Mouse (Mus musculus) forebrain, embryonic 10.5 days (tissue): ENCODE measurements around the gene Zfp128. TPM values are rescaled to one million over a fixed set of nuclear protein-coding genes. Genes with fewer than 3 reads are reported as not detected.
"Not testable (repeated sequence)": the region's sequence is repeated elsewhere in the genome, so short reads cannot be mapped to it uniquely, and the experiment has no call there.

Experiments
- DNase-seq: peaks from one replicate; pipeline ENCODE4 v3.0.0-alpha.2; 2017; ENCODE audit warnings: low spot score; ENCODE audit errors: extremely low spot score
- H3K27ac ChIP-seq: fragments of 300-500 bp; sonication (generic); 2 replicates; pipeline ENCODE4 v1.5.1; 2016; ENCODE audit warnings: mild to moderate bottlenecking
- H3K27me3 ChIP-seq: fragments of 300-500 bp; sonication (generic); 2 replicates; pipeline ENCODE4 v1.6.1; 2016; ENCODE audit warnings: mild to moderate bottlenecking; ENCODE audit not compliant: poor library complexity, severe bottlenecking
- H3K36me3 ChIP-seq: fragments of 300-500 bp; sonication (generic); replicated peaks from 2 replicates; pipeline ENCODE4 v1.6.1; 2016; ENCODE audit warnings: mild to moderate bottlenecking, moderate library complexity
- H3K4me1 ChIP-seq: fragments of 300-500 bp; sonication (generic); 2 replicates; pipeline ENCODE4 v1.6.1; 2016
- H3K4me3 ChIP-seq: fragments of 300-500 bp; sonication (generic); 2 replicates; pipeline ENCODE4 v1.5.1; 2016; ENCODE audit warnings: mild to moderate bottlenecking, moderate library complexity
- H3K9me3 ChIP-seq: fragments of 300-500 bp; sonication (generic); 2 replicates; pipeline ENCODE4 v1.6.1; 2016; ENCODE audit warnings: mild to moderate bottlenecking, moderate library complexity
- WGBS: fragments of 180-500 bp; shearing (Covaris S2); methylation state at CpG from one replicate; pipeline ENCODE4 v1.1.7; 2016; 5-methylcytosine and 5-hydroxymethylcytosine counted together
- polyA plus RNA-seq: library from polyadenylated mRNA; unstranded; fragments of >200 nt; fragmentation: Nextera tagmentation; extraction: Ambion mirVana; gene quantifications from 2 replicates; pipeline ENCODE4 v1.2.1, GENCODE M21; 2016

Zfp128 gene
- polyA plus RNA-seq, 1 experiment from 2014 or later, result 4.4 TPM

- DNase-seq, result peak; percentile 92
- Histone ChIP-seq H3K4me3 (peak within 1 kb of the TSS; percentile 69), H3K27me3 (no peaks in the 10 kb centered on the region), H3K9me3 (no peaks in the 10 kb centered on the region), H3K36me3 (peaks cover 20% of the 10 kb centered on the region), H3K4me1 (peaks cover 8% of the 10 kb centered on the region), H3K27ac (peak within 1 kb of the TSS; percentile 83)
- 8% methylated on average over 36 of the region's 36 CpGs for WGBS
Measured at GRCm38 (mm10) chr7:12897655-12898410, 16.9 kb downstream of the Zfp128 start, which contains the start of gene Zscan22. TSS of gene Zscan22 (plus strand) at chr7:12897815.

- no peak overlapping the region for H3K27ac ChIP-seq
- H3K36me3 ChIP-seq, result peaks cover 57% of the 10 kb centered on the region
- no peaks in the 10 kb centered on the region for H3K27me3 ChIP-seq
- no peak overlapping the region for H3K4me3 ChIP-seq
- no peak for DNase-seq
- H3K4me1 ChIP-seq, result peaks cover 8% of the 10 kb centered on the region
- 92% methylated on average over 5 of the region's 5 CpGs for WGBS
- no peaks in the 10 kb centered on the region for H3K9me3 ChIP-seq
Measured at GRCm38 (mm10) chr7:12901517-12901916, 20.5 kb downstream of the Zfp128 start.

GRCm38 (mm10) chr7:12903623-12904022 is 22.6 kb downstream of the Zfp128 start:
- Histone ChIP-seq H3K4me3 (no peak overlapping the region), H3K36me3 (peaks cover 78% of the 10 kb centered on the region), H3K27me3 (no peaks in the 10 kb centered on the region), H3K4me1 (peaks cover 3% of the 10 kb centered on the region), H3K9me3 (no peaks in the 10 kb centered on the region), H3K27ac (no peak overlapping the region)
- 58% methylated on average over 10 of the region's 10 CpGs for WGBS
- DNase-seq, result no peak

GRCm38 (mm10) chr7:12905146-12905545 is 24.2 kb downstream of the Zfp128 start:
- peaks cover 87% of the 10 kb centered on the region for H3K36me3 ChIP-seq
- H3K27ac ChIP-seq, result no peak overlapping the region
- H3K9me3 ChIP-seq, result no peaks in the 10 kb centered on the region
- H3K4me1 ChIP-seq, result peaks cover 7% of the 10 kb centered on the region
- H3K4me3 ChIP-seq, result no peak overlapping the region
- 95% methylated on average over 1 of the region's 1 CpGs for WGBS
- no peaks in the 10 kb centered on the region for H3K27me3 ChIP-seq
- no peak for DNase-seq

- peaks cover 50% of the 10 kb centered on the region for H3K36me3 ChIP-seq
- 34% methylated on average over 7 of the region's 7 CpGs for whole genome bisulfite sequencing
- peak overlapping the region; percentile 88 for H3K27ac ChIP-seq
- peaks cover 12% of the 10 kb centered on the region for H3K4me1 ChIP-seq
- no peaks in the 10 kb centered on the region for H3K9me3 ChIP-seq
- H3K27me3 ChIP-seq, result no peaks in the 10 kb centered on the region
- peak overlapping the region; percentile 56 for H3K4me3 ChIP-seq
- peak; percentile 66 for DNase-seq
Measured at GRCm38 (mm10) chr7:12909498-12909962, 28.6 kb downstream of the Zfp128 start.

- WGBS, result 8% methylated on average over 19 of the region's 19 CpGs
- Histone ChIP-seq H3K36me3 (peaks cover 43% of the 10 kb centered on the region), H3K4me1 (peaks cover 12% of the 10 kb centered on the region), H3K27ac (peak overlapping the region; percentile 88), H3K9me3 (no peaks in the 10 kb centered on the region), H3K4me3 (peak overlapping the region; percentile 56), H3K27me3 (no peaks in the 10 kb centered on the region)
- DNase-seq, result peak; percentile 49
Measured at GRCm38 (mm10) chr7:12910181-12910668, 29.2 kb downstream of the Zfp128 start.

- Histone ChIP-seq H3K4me3 (no peak overlapping the region), H3K36me3 (peaks cover 10% of the 10 kb centered on the region), H3K27me3 (no peaks in the 10 kb centered on the region), H3K27ac (no peak overlapping the region), H3K4me1 (peaks cover 12% of the 10 kb centered on the region), H3K9me3 (no peaks in the 10 kb centered on the region)
- DNase-seq, result no peak
Measured at GRCm38 (mm10) chr7:12913556-12913955, 32.6 kb downstream of the Zfp128 start.

GRCm38 (mm10) chr7:12920495-12920894 is 39.5 kb downstream of the Zfp128 start:
- Histone ChIP-seq H3K4me1 (peaks cover 21% of the 10 kb centered on the region), H3K4me3 (peak overlapping the region; percentile 86; the same call in 1 of the 2 replicates), H3K36me3 (peaks cover 28% of the 10 kb centered on the region)
- DNase-seq, H3K27me3 ChIP-seq, H3K27ac ChIP-seq, H3K9me3 ChIP-seq: not testable (repeated sequence)
- 91% methylated on average over 7 of the region's 8 CpGs for WGBS

- H3K4me1 ChIP-seq, result peaks cover 21% of the 10 kb centered on the region
- H3K4me3 ChIP-seq, result peak overlapping the region; percentile 86
- peaks cover 10% of the 10 kb centered on the region for H3K27me3 ChIP-seq
- H3K36me3 ChIP-seq, result peaks cover 36% of the 10 kb centered on the region
- WGBS, result 0% methylated on average over 3 of the region's 3 CpGs
- DNase-seq, result no peak
- peak overlapping the region; percentile 95 for H3K27ac ChIP-seq
- H3K9me3 ChIP-seq, result no peaks in the 10 kb centered on the region
Measured at GRCm38 (mm10) chr7:12921318-12921704, 40.3 kb downstream of the Zfp128 start.

GRCm38 (mm10) chr7:12921705-12922465 is 40.9 kb downstream of the Zfp128 start, which contains the start of gene Rps5:
TSS of gene Rps5 (plus strand) at chr7:12922290.
- DNase-seq, result peak; percentile 98
- under 1% methylated on average over 55 of the region's 55 CpGs for WGBS
- peak within 1 kb of the TSS; percentile 95 for H3K27ac ChIP-seq
- peaks cover 42% of the 10 kb centered on the region for H3K36me3 ChIP-seq
- peak within 1 kb of the TSS; percentile 86 for H3K4me3 ChIP-seq
- H3K4me1 ChIP-seq, result peaks cover 21% of the 10 kb centered on the region
- no peaks in the 10 kb centered on the region for H3K9me3 ChIP-seq
- peaks cover 15% of the 10 kb centered on the region for H3K27me3 ChIP-seq

- Histone ChIP-seq H3K27me3 (peaks cover 24% of the 10 kb centered on the region), H3K36me3 (peaks cover 46% of the 10 kb centered on the region)
- 5% methylated on average over 8 of the region's 8 CpGs for WGBS
Measured at GRCm38 (mm10) chr7:12922729-12923128, 41.8 kb downstream of the Zfp128 start.

GRCm38 (mm10) chr7:12926316-12926715 is 45.3 kb downstream of the Zfp128 start:
- H3K4me1 ChIP-seq, result peaks cover 34% of the 10 kb centered on the region
- WGBS, result 90% methylated on average over 7 of the region's 7 CpGs
- peaks cover 43% of the 10 kb centered on the region for H3K27me3 ChIP-seq

More at GRCm38 (mm10) chr7:12922729-12923128, 41.8 kb downstream of the Zfp128 start:
- Histone ChIP-seq H3K27ac (peak overlapping the region; percentile 95), H3K4me1 (peaks cover 28% of the 10 kb centered on the region), H3K9me3 (no peaks in the 10 kb centered on the region), H3K4me3 (peak overlapping the region; percentile 86)
- DNase-seq, result no peak

More at GRCm38 (mm10) chr7:12926316-12926715, 45.3 kb downstream of the Zfp128 start:
- Histone ChIP-seq H3K36me3 (peaks cover 65% of the 10 kb centered on the region), H3K9me3 (no peaks in the 10 kb centered on the region), H3K27ac (no peak overlapping the region), H3K4me3 (no peak overlapping the region)
- DNase-seq, result no peak
